Mouse (Mus musculus) G1E (cell line): ENCODE data around the gene Proz. TPM values are rescaled to one million over a fixed set of nuclear protein-coding genes. Genes with fewer than 3 reads are reported as not detected.

Experiments used
- ATAC-seq: 2 replicates; pipeline ENCODE4 v1.8.0; 2016; ENCODE audit warnings: mild to moderate bottlenecking; ENCODE audit not compliant: insufficient number of reproducible peaks, poor library complexity, low FRiP score, severe bottlenecking; ENCODE audit errors: extremely low read depth
- DNase-seq: peaks from one replicate; pipeline ENCODE4 v3.0.0; 2012; ENCODE audit warnings: low spot score
- H3K27me3 ChIP-seq: 2 replicates; pipeline ENCODE4 v1.6.1; 2012; ENCODE audit warnings: mild to moderate bottlenecking, low read length, inconsistent platforms; ENCODE audit not compliant: insufficient read depth
- H3K36me3 ChIP-seq: replicated peaks from 2 replicates; pipeline ENCODE3; 2012; ENCODE audit warnings: mild to moderate bottlenecking, inconsistent platforms
- H3K4me1 ChIP-seq: 2 replicates; pipeline ENCODE4 v1.6.1; 2012; ENCODE audit warnings: low read depth, low read length, inconsistent platforms, mixed read lengths; ENCODE audit not compliant: insufficient read depth
- H3K4me3 ChIP-seq: 2 replicates; pipeline ENCODE4 v1.5.1; 2012; ENCODE audit warnings: low read depth, mild to moderate bottlenecking, inconsistent platforms, low read length, moderate library complexity, mixed read lengths
- H3K9me3 ChIP-seq: replicated peaks from 2 replicates; pipeline ENCODE4 v1.6.1; 2012; ENCODE audit warnings: inconsistent platforms
- CTCF ChIP-seq: IDR thresholded peaks from 2 replicates; pipeline ENCODE4 v1.5.1; 2012; ENCODE audit warnings: low read depth, low read length, inconsistent platforms, mixed read lengths
- GATA1 ChIP-seq: IDR thresholded peaks from 2 replicates; pipeline ENCODE4 v1.6.1; 2012; ENCODE audit warnings: borderline replicate concordance, low read length, inconsistent platforms, mixed read lengths
- GATA2 ChIP-seq: IDR thresholded peaks from 2 replicates; pipeline ENCODE4 v1.6.1; 2012; ENCODE audit warnings: low read depth, low read length, inconsistent platforms, borderline replicate concordance
- POLR2AphosphoS5 ChIP-seq: IDR thresholded peaks from 2 replicates; pipeline ENCODE4 v1.6.1; 2012; ENCODE audit warnings: low read depth, low read length, inconsistent platforms; ENCODE audit not compliant: insufficient replicate concordance
- TAL1 ChIP-seq: conservative IDR thresholded peaks from 2 replicates; pipeline ENCODE4 v1.6.1; 2012; ENCODE audit warnings: low read depth, low read length, inconsistent platforms, mixed read lengths
- polyA plus RNA-seq: library from polyadenylated mRNA; stranded (reverse); fragments of >175 nt; gene quantifications from 2 replicates; pipeline ENCODE4 v1.2.3, GENCODE M21; 2012
- total RNA-seq, 2 experiments: library from RNA; stranded (forward) in 1 of 2; stranded (reverse) in 1 of 2; fragments of 200-1000 nt in 1 of 2; fragments of >200 nt in 1 of 2; fragmentation: Nextera tagmentation in 1 of 2; gene quantifications; 2 replicates each; pipeline ENCODE4 v1.2.3; 2014 to 2017

The Proz gene
- total and polyA plus RNA-seq, 3 experiments = 0.05 TPM; not detected in 2

- H3K36me3 ChIP-seq = no peaks in the 10 kb centered on the region
- 0 out of 2 replicates have a peak, but pooled peaks cover 3% of the 10 kb centered on the region for H3K4me1 ChIP-seq
- no peaks in the 10 kb centered on the region for H3K9me3 ChIP-seq
- no peak for TF ChIP-seq POLR2AphosphoS5
- no peak for TF ChIP-seq GATA1
- TF ChIP-seq TAL1 = no peak
- TF ChIP-seq CTCF = no peak
- TF ChIP-seq GATA2 = no peak
- ATAC-seq (no peak), DNase-seq (no peak)
- peaks cover 40% of the 10 kb centered on the region for H3K27me3 ChIP-seq
- no peak overlapping the region for H3K4me3 ChIP-seq
These were observed 24.3 kb upstream of the Proz start for GRCm38 (mm10) chr8:13036346-13036812.

- 0 out of 2 replicates have a peak, but pooled peaks cover 3% of the 10 kb centered on the region for H3K4me1 ChIP-seq
- DNase-seq (no peak), ATAC-seq (no peak)
- TF ChIP-seq TAL1 = no peak
- no peak for TF ChIP-seq POLR2AphosphoS5
- no peak for TF ChIP-seq CTCF
- TF ChIP-seq GATA2 = no peak
- TF ChIP-seq GATA1 = no peak
- no peaks in the 10 kb centered on the region for H3K36me3 ChIP-seq
- peaks cover 35% of the 10 kb centered on the region for H3K27me3 ChIP-seq
- no peak within 1 kb of the TSS for H3K4me3 ChIP-seq
- no peaks in the 10 kb centered on the region for H3K9me3 ChIP-seq
These were observed 23.7 kb upstream of the Proz start, which contains the start of gene F10 for GRCm38 (mm10) chr8:13037015-13037414. Gene F10 (plus strand): TSS chr8:13037308.

- ATAC-seq = no peak
- DNase-seq = no peak
- peaks cover 34% of the 10 kb centered on the region for H3K27me3 ChIP-seq
- no peak overlapping the region for H3K4me3 ChIP-seq
- no peaks in the 10 kb centered on the region for H3K9me3 ChIP-seq
- 0 out of 2 replicates have a peak, but pooled peaks cover 3% of the 10 kb centered on the region for H3K4me1 ChIP-seq
- no peaks in the 10 kb centered on the region for H3K36me3 ChIP-seq
- no peak for TF ChIP-seq GATA1
- TF ChIP-seq GATA2 = no peak
- TF ChIP-seq TAL1 = no peak
- no peak for TF ChIP-seq CTCF
- no peak for TF ChIP-seq POLR2AphosphoS5
These were observed 23.1 kb upstream of the Proz start for GRCm38 (mm10) chr8:13037569-13037968.

- TF ChIP-seq GATA2 (no peak), CTCF (no peak), POLR2AphosphoS5 (no peak), TAL1 (no peak), GATA1 (no peak)
- H3K4me3 ChIP-seq = no peak overlapping the region
- ATAC-seq = no peak
- DNase-seq = no peak
- H3K4me1 ChIP-seq = 0 out of 2 replicates have a peak, but pooled peaks cover 3% of the 10 kb centered on the region
- peaks cover 28% of the 10 kb centered on the region for H3K27me3 ChIP-seq
- no peaks in the 10 kb centered on the region for H3K36me3 ChIP-seq
- no peaks in the 10 kb centered on the region for H3K9me3 ChIP-seq
These were observed 21.7 kb upstream of the Proz start for GRCm38 (mm10) chr8:13039054-13039453.

GRCm38 (mm10) chr8:13041459-13041858 lies 19.3 kb upstream of the Proz start:
- DNase-seq (no peak), ATAC-seq (no peak)
- Histone ChIP-seq H3K36me3 (no peaks in the 10 kb centered on the region), H3K4me1 (0 out of 2 replicates have a peak, but pooled peaks cover 2% of the 10 kb centered on the region), H3K27me3 (peaks cover 24% of the 10 kb centered on the region), H3K4me3 (no peak overlapping the region), H3K9me3 (no peaks in the 10 kb centered on the region)
- TF ChIP-seq GATA2 = no peak
- TF ChIP-seq GATA1 = no peak
- TF ChIP-seq POLR2AphosphoS5 = no peak
- TF ChIP-seq CTCF = no peak

GRCm38 (mm10) chr8:13047652-13048051 lies 13.1 kb upstream of the Proz start:
- TF ChIP-seq TAL1 = no peak
- no peak for TF ChIP-seq POLR2AphosphoS5
- TF ChIP-seq CTCF = no peak
- no peak for TF ChIP-seq GATA1
- no peak for TF ChIP-seq GATA2
- peaks cover 23% of the 10 kb centered on the region for H3K27me3 ChIP-seq
- H3K4me1 ChIP-seq = no peaks in the 10 kb centered on the region
- H3K36me3 ChIP-seq = no peaks in the 10 kb centered on the region
- H3K4me3 ChIP-seq = no peak overlapping the region
- no peak for DNase-seq
- ATAC-seq = no peak
- H3K9me3 ChIP-seq = no peaks in the 10 kb centered on the region

- peaks cover 34% of the 10 kb centered on the region for H3K27me3 ChIP-seq
- no peaks in the 10 kb centered on the region for H3K9me3 ChIP-seq
- ATAC-seq = no peak
- TF ChIP-seq CTCF = no peak
- TF ChIP-seq TAL1 = no peak
- TF ChIP-seq GATA1 = no peak
- TF ChIP-seq GATA2 = no peak
- TF ChIP-seq POLR2AphosphoS5 = no peak
- no peaks in the 10 kb centered on the region for H3K4me1 ChIP-seq
- H3K36me3 ChIP-seq = no peaks in the 10 kb centered on the region
- no peak for DNase-seq
- no peak overlapping the region for H3K4me3 ChIP-seq
These were observed 10.2 kb upstream of the Proz start for GRCm38 (mm10) chr8:13050550-13050949.
